Mouse (Mus musculus): Measurements from ENCODE around the gene Zer1.

- no peak for TF ChIP-seq POU5F1 (IDR thresholded peaks at IDR 0.05; ENCODE audit: borderline replicate concordance, low read length)
- no peak for TF ChIP-seq NANOG (IDR thresholded peaks at IDR 0.05; ENCODE audit: borderline replicate concordance, low read length)
These were observed 67.6 kb downstream of the Zer1 start for GRCm38 (mm10) chr2:30056736-30057135.

Measured in E14TG2a.4 (cell line).